Mouse (Mus musculus) regulatory T cell (primary cell): ENCODE measurements around the gene Bcl7a.

Experiments used
- in situ Hi-C: fragments of 300-600 bp; cut with MboI, MseI; formaldehyde crosslinking; loops from one replicate; pipeline ENCODE4 v1.15.1; 2025; ENCODE audit warnings: high pct_unique_total_duplicates

The Bcl7a gene

GRCm38 (mm10) chr5:123377120-123377955 is 33.7 kb downstream of the Bcl7a start:
- in situ Hi-C loops: no loop called here

GRCm38 (mm10) chr5:123378712-123379111 is 35.1 kb downstream of the Bcl7a start:
- in situ Hi-C loops: no loop called here

GRCm38 (mm10) chr5:123379504-123379931 is 35.9 kb downstream of the Bcl7a start:
- in situ Hi-C loops: no loop called here

- in situ Hi-C loops: no loop called here
These were observed 38.3 kb downstream of the Bcl7a start for GRCm38 (mm10) chr5:123381968-123382367.

- in situ Hi-C loops: no loop called here
These were observed 39.1 kb downstream of the Bcl7a start for GRCm38 (mm10) chr5:123382686-123383085.

GRCm38 (mm10) chr5:123388452-123388851 is 44.8 kb downstream of the Bcl7a start:
- in situ Hi-C loops: no loop called here

- in situ Hi-C loops: loop anchor here (10.0 kb wide), 1 partner anchor 1044 kb away; the partner anchor contains the start of gene Kmt5a
These were observed 47.2 kb downstream of the Bcl7a start for GRCm38 (mm10) chr5:123390536-123391441.

- in situ Hi-C loops: loop anchor here (10.0 kb wide), 1 partner anchor 1043 kb away; the partner anchor contains the start of gene Kmt5a
These were observed 47.8 kb downstream of the Bcl7a start for GRCm38 (mm10) chr5:123391442-123391809.

- in situ Hi-C loops: loop anchor here (10.0 kb wide), 1 partner anchor 1041 kb away; the partner anchor contains the start of gene Kmt5a
These were observed 50.2 kb downstream of the Bcl7a start for GRCm38 (mm10) chr5:123393786-123394302.

GRCm38 (mm10) chr5:123394303-123394956 is 50.8 kb downstream of the Bcl7a start, which contains the start of gene Mlxip:
Mlxip (plus strand) TSS chr5:123394798.
- in situ Hi-C loops: loop anchor here (10.0 kb wide), 1 partner anchor 1040 kb away; the partner anchor contains the start of gene Kmt5a

GRCm38 (mm10) chr5:123394957-123395881 is 51.6 kb downstream of the Bcl7a start:
- in situ Hi-C loops: loop anchor here (10.0 kb wide), 1 partner anchor 1040 kb away; the partner anchor contains the start of gene Kmt5a

GRCm38 (mm10) chr5:123396901-123397464 is 53.3 kb downstream of the Bcl7a start:
- in situ Hi-C loops: loop anchor here (10.0 kb wide), 1 partner anchor 1038 kb away; the partner anchor contains the start of gene Kmt5a

GRCm38 (mm10) chr5:123397786-123398185 is 54.2 kb downstream of the Bcl7a start:
- in situ Hi-C loops: loop anchor here (10.0 kb wide), 1 partner anchor 1037 kb away; the partner anchor contains the start of gene Kmt5a

GRCm38 (mm10) chr5:123398856-123399498 is 55.3 kb downstream of the Bcl7a start:
- in situ Hi-C loops: loop anchor here (10.0 kb wide), 1 partner anchor 1036 kb away; the partner anchor contains the start of gene Kmt5a

- in situ Hi-C loops: no loop called here
These were observed 60.8 kb downstream of the Bcl7a start for GRCm38 (mm10) chr5:123404480-123404879.

- in situ Hi-C loops: no loop called here
These were observed 63.3 kb downstream of the Bcl7a start for GRCm38 (mm10) chr5:123406952-123407351.

- in situ Hi-C loops: no loop called here
These were observed 64.5 kb downstream of the Bcl7a start for GRCm38 (mm10) chr5:123408176-123408575.

GRCm38 (mm10) chr5:123412193-123412592 is 68.6 kb downstream of the Bcl7a start:
- in situ Hi-C loops: no loop called here

GRCm38 (mm10) chr5:123413866-123414363 is 70.3 kb downstream of the Bcl7a start:
- in situ Hi-C loops: no loop called here
